Mouse (Mus musculus): ENCODE results near the gene Mier2. TPM values are rescaled to one million over a fixed set of nuclear protein-coding genes. Genes with fewer than 3 reads are reported as not detected.
A peak's percentile ranks its signal among the peaks of the same experiment; 100 is the strongest.

Gene Mier2
- polyA plus RNA-seq, 1 experiment from 2014 or later, result 20.5 TPM

GRCm38 (mm10) chr10:79530241-79530640 lies 24.8 kb downstream of the Mier2 start:
- Histone ChIP-seq H3K9me3 (ENCODE audit: low read length) (no peaks in the 10 kb centered on the region), H3K36me3 (ENCODE audit: insufficient read depth, low read length) (no peaks in the 10 kb centered on the region), H3K4me2 (replicated peaks; ENCODE audit: low read depth, low read length) (no peak overlapping the region), H3K4me3 (ENCODE audit: low read depth, low read length) (no peak overlapping the region), H3K27ac (ENCODE audit: low read length) (no peak overlapping the region), H3K27me3 (replicated peaks; ENCODE audit: insufficient read depth, low read length) (no peaks in the 10 kb centered on the region), H3K4me1 (ENCODE audit: insufficient read depth, low read depth, low read length) (peaks cover 5% of the 10 kb centered on the region; the same call in 1 of the 2 replicates), H3K9ac (replicated peaks; ENCODE audit: low read depth) (no peak overlapping the region)
- TF ChIP-seq CTCF (IDR thresholded peaks at IDR 0.05) (no peak), EP300 (IDR thresholded peaks at IDR 0.05) (no peak)
- ATAC-seq, result no peak
- 63% methylated on average over 7 of the region's 8 CpGs for WGBS
- no peak for DNase-seq (ENCODE audit: low spot score)

- no peak for TF ChIP-seq EP300 (IDR thresholded peaks at IDR 0.05)
- TF ChIP-seq CTCF (IDR thresholded peaks at IDR 0.05), result peak; percentile 34; the same call in 1 of the 2 replicates
- WGBS, result 82% methylated on average over 3 of the region's 3 CpGs
- Histone ChIP-seq H3K27ac (ENCODE audit: low read length) (no peak overlapping the region), H3K36me3 (ENCODE audit: insufficient read depth, low read length) (no peaks in the 10 kb centered on the region), H3K27me3 (replicated peaks; ENCODE audit: insufficient read depth, low read length) (no peaks in the 10 kb centered on the region), H3K4me1 (ENCODE audit: insufficient read depth, low read depth, low read length) (peaks cover 5% of the 10 kb centered on the region; the same call in 1 of the 2 replicates), H3K9ac (replicated peaks; ENCODE audit: low read depth) (no peak overlapping the region), H3K9me3 (ENCODE audit: low read length) (no peaks in the 10 kb centered on the region), H3K4me2 (replicated peaks; ENCODE audit: low read depth, low read length) (no peak overlapping the region), H3K4me3 (ENCODE audit: low read depth, low read length) (no peak overlapping the region)
- DNase-seq (ENCODE audit: low spot score), result no peak
- ATAC-seq, result no peak
Observed at GRCm38 (mm10) chr10:79528081-79528480, 26.9 kb downstream of the Mier2 start.

- 77% methylated on average over 6 of the region's 6 CpGs for WGBS
- no peaks in the 10 kb centered on the region for H3K36me3 ChIP-seq (ENCODE audit: insufficient read depth, low read length)
- no peak overlapping the region for H3K4me2 ChIP-seq (replicated peaks; ENCODE audit: low read depth, low read length)
- no peak overlapping the region for H3K27ac ChIP-seq (ENCODE audit: low read length)
- H3K9ac ChIP-seq (replicated peaks; ENCODE audit: low read depth), result no peak overlapping the region
- DNase-seq (ENCODE audit: low spot score) (no peak), ATAC-seq (no peak)
- TF ChIP-seq CTCF (IDR thresholded peaks at IDR 0.05), result no peak
- TF ChIP-seq EP300 (IDR thresholded peaks at IDR 0.05), result no peak
- no peak overlapping the region for H3K4me3 ChIP-seq (ENCODE audit: low read depth, low read length)
- H3K27me3 ChIP-seq (replicated peaks; ENCODE audit: insufficient read depth, low read length), result no peaks in the 10 kb centered on the region
- no peaks in the 10 kb centered on the region for H3K9me3 ChIP-seq (ENCODE audit: low read length)
- no peaks in the 10 kb centered on the region for H3K4me1 ChIP-seq (ENCODE audit: insufficient read depth, low read depth, low read length)
Observed at GRCm38 (mm10) chr10:79527453-79527845, 27.6 kb downstream of the Mier2 start.

- Histone ChIP-seq H3K36me3 (ENCODE audit: insufficient read depth, low read length) (no peaks in the 10 kb centered on the region), H3K4me3 (ENCODE audit: low read depth, low read length) (no peak overlapping the region), H3K27ac (ENCODE audit: low read length) (no peak overlapping the region), H3K9ac (replicated peaks; ENCODE audit: low read depth) (no peak overlapping the region), H3K27me3 (replicated peaks; ENCODE audit: insufficient read depth, low read length) (no peaks in the 10 kb centered on the region), H3K4me2 (replicated peaks; ENCODE audit: low read depth, low read length) (no peak overlapping the region), H3K9me3 (ENCODE audit: low read length) (no peaks in the 10 kb centered on the region), H3K4me1 (ENCODE audit: insufficient read depth, low read depth, low read length) (no peaks in the 10 kb centered on the region)
- WGBS, result 83% methylated on average over 12 of the region's 12 CpGs
- DNase-seq (ENCODE audit: low spot score), result no peak
- ATAC-seq, result 0 out of 2 replicates have a peak, but pooled peaks have one; percentile 11
- TF ChIP-seq CTCF (IDR thresholded peaks at IDR 0.05) (no peak), EP300 (IDR thresholded peaks at IDR 0.05) (no peak)
Observed at GRCm38 (mm10) chr10:79526661-79527452, 28.1 kb downstream of the Mier2 start.

- no peaks in the 10 kb centered on the region for H3K27me3 ChIP-seq (replicated peaks; ENCODE audit: insufficient read depth, low read length)
- WGBS, result 90% methylated on average over 8 of the region's 8 CpGs
- H3K9ac ChIP-seq (replicated peaks; ENCODE audit: low read depth), result no peak overlapping the region
Observed at GRCm38 (mm10) chr10:79525456-79526325, 29.3 kb downstream of the Mier2 start.

GRCm38 (mm10) chr10:79524433-79524832 lies 30.6 kb downstream of the Mier2 start:
- TF ChIP-seq CTCF (IDR thresholded peaks at IDR 0.05), result no peak
- no peak for TF ChIP-seq EP300 (IDR thresholded peaks at IDR 0.05)
- ATAC-seq (no peak), DNase-seq (ENCODE audit: low spot score) (no peak)
- 80% methylated on average over 1 of the region's 1 CpGs for WGBS
- no peaks in the 10 kb centered on the region for H3K36me3 ChIP-seq (ENCODE audit: insufficient read depth, low read length)
- H3K9me3 ChIP-seq (ENCODE audit: low read length), result no peaks in the 10 kb centered on the region
- H3K27ac ChIP-seq (ENCODE audit: low read length), result no peak overlapping the region
- no peaks in the 10 kb centered on the region for H3K4me1 ChIP-seq (ENCODE audit: insufficient read depth, low read depth, low read length)
- H3K4me3 ChIP-seq (ENCODE audit: low read depth, low read length), result no peak overlapping the region
- H3K27me3 ChIP-seq (replicated peaks; ENCODE audit: insufficient read depth, low read length), result no peaks in the 10 kb centered on the region
- H3K9ac ChIP-seq (replicated peaks; ENCODE audit: low read depth), result no peak overlapping the region
- no peak overlapping the region for H3K4me2 ChIP-seq (replicated peaks; ENCODE audit: low read depth, low read length)

More at GRCm38 (mm10) chr10:79525456-79526325, 29.3 kb downstream of the Mier2 start:
- no peak overlapping the region for H3K27ac ChIP-seq (ENCODE audit: low read length)
- no peaks in the 10 kb centered on the region for H3K4me1 ChIP-seq (ENCODE audit: insufficient read depth, low read depth, low read length)
- H3K4me3 ChIP-seq (ENCODE audit: low read depth, low read length), result no peak overlapping the region
- H3K36me3 ChIP-seq (ENCODE audit: insufficient read depth, low read length), result no peaks in the 10 kb centered on the region
- ATAC-seq, result no peak
- no peak overlapping the region for H3K4me2 ChIP-seq (replicated peaks; ENCODE audit: low read depth, low read length)
- TF ChIP-seq CTCF (IDR thresholded peaks at IDR 0.05) (no peak), EP300 (IDR thresholded peaks at IDR 0.05) (no peak)
- DNase-seq (ENCODE audit: low spot score), result no peak
- H3K9me3 ChIP-seq (ENCODE audit: low read length), result no peaks in the 10 kb centered on the region
